Mouse (Mus musculus) forebrain, embryonic 13.5 days (tissue): ENCODE measurements around the gene Kbtbd13. TPM values are rescaled to one million over a fixed set of nuclear protein-coding genes. Genes with fewer than 3 reads are reported as not detected.

Source experiments
- ATAC-seq: fragments of 200-750 bp; cut with Nextera tagmentation; 2 replicates; pipeline ENCODE4 v1.8.0; 2017
- H3K27ac ChIP-seq: fragments of 300-500 bp; sonication (generic); 2 replicates; pipeline ENCODE4 v1.5.1; 2015; ENCODE audit warnings: inconsistent platforms, mild to moderate bottlenecking, moderate library complexity
- H3K27me3 ChIP-seq: fragments of 300-500 bp; sonication (generic); 2 replicates; pipeline ENCODE4 v1.6.1; 2015; ENCODE audit warnings: mild to moderate bottlenecking, inconsistent platforms
- H3K36me3 ChIP-seq: fragments of 300-500 bp; sonication (generic); 2 replicates; pipeline ENCODE4 v1.6.1; 2015; ENCODE audit warnings: mild to moderate bottlenecking, inconsistent platforms; ENCODE audit not compliant: poor library complexity, severe bottlenecking
- H3K4me1 ChIP-seq: fragments of 300-500 bp; sonication (generic); 2 replicates; pipeline ENCODE4 v1.6.1; 2015; ENCODE audit warnings: inconsistent platforms
- H3K4me2 ChIP-seq: fragments of 300-500 bp; sonication (generic); 2 replicates; pipeline ENCODE4 v1.6.1; 2015; ENCODE audit warnings: inconsistent platforms, mild to moderate bottlenecking, moderate library complexity
- H3K4me3 ChIP-seq: fragments of 300-500 bp; sonication (generic); 2 replicates; pipeline ENCODE4 v1.5.1; 2015; ENCODE audit warnings: mild to moderate bottlenecking, inconsistent platforms
- H3K9ac ChIP-seq: fragments of 300-500 bp; sonication (generic); 2 replicates; pipeline ENCODE4 v1.6.1; 2015; ENCODE audit warnings: mild to moderate bottlenecking, inconsistent platforms
- H3K9me3 ChIP-seq: fragments of 300-500 bp; sonication (generic); replicated peaks from 2 replicates; pipeline ENCODE4 v1.6.1; 2016; ENCODE audit warnings: inconsistent platforms
- WGBS: fragments of 180-500 bp; shearing (Covaris S2); methylation state at CpG from one replicate; pipeline ENCODE4 v1.1.7; 2015; 5-methylcytosine and 5-hydroxymethylcytosine counted together
- polyA plus RNA-seq: library from polyadenylated mRNA; unstranded; fragments of >200 nt; fragmentation: Nextera tagmentation; extraction: Ambion mirVana; gene quantifications from 2 replicates; pipeline ENCODE4 v1.2.1, GENCODE M21; 2015

Kbtbd13 gene
- polyA plus RNA-seq, 1 experiment from 2014 or later: 0.70 TPM

GRCm38 (mm10) chr9:65392638-65393364 is 1.3 kb upstream of the Kbtbd13 start:
- Histone ChIP-seq H3K27me3 (peaks cover 55% of the 10 kb centered on the region), H3K9ac (no peak overlapping the region), H3K36me3 (no peaks in the 10 kb centered on the region), H3K4me2 (no peak overlapping the region), H3K4me3 (no peak overlapping the region), H3K9me3 (no peaks in the 10 kb centered on the region), H3K27ac (no peak overlapping the region), H3K4me1 (peaks cover 7% of the 10 kb centered on the region)
- WGBS: 30% methylated on average over 6 of the region's 6 CpGs
- ATAC-seq: no peak

GRCm38 (mm10) chr9:65390752-65391612 is 470 bp downstream of the Kbtbd13 start:
- peaks cover 15% of the 10 kb centered on the region for H3K4me1 ChIP-seq
- H3K9me3 ChIP-seq: no peaks in the 10 kb centered on the region
- 18% methylated on average over 92 of the region's 96 CpGs for WGBS
- H3K27me3 ChIP-seq: peaks cover 51% of the 10 kb centered on the region
- peak overlapping the region; percentile 41 for H3K4me3 ChIP-seq
- no peak overlapping the region for H3K27ac ChIP-seq
- H3K9ac ChIP-seq: peak overlapping the region; percentile 40; the same call in 1 of the 2 replicates
- H3K36me3 ChIP-seq: no peaks in the 10 kb centered on the region
- ATAC-seq: peak; percentile 58
- H3K4me2 ChIP-seq: peak overlapping the region; percentile 61

- WGBS: 37% methylated on average over 8 of the region's 8 CpGs
- no peaks in the 10 kb centered on the region for H3K9me3 ChIP-seq
- H3K9ac ChIP-seq: no peak overlapping the region
- H3K27ac ChIP-seq: no peak overlapping the region
- H3K4me3 ChIP-seq: no peak overlapping the region
- H3K27me3 ChIP-seq: peaks cover 30% of the 10 kb centered on the region
- H3K36me3 ChIP-seq: no peaks in the 10 kb centered on the region
- no peak overlapping the region for H3K4me2 ChIP-seq
- H3K4me1 ChIP-seq: peaks cover 15% of the 10 kb centered on the region
- ATAC-seq: no peak
Measured at GRCm38 (mm10) chr9:65386373-65387140, 4.9 kb downstream of the Kbtbd13 start.

GRCm38 (mm10) chr9:65384276-65384675 is 7.2 kb downstream of the Kbtbd13 start:
- H3K27me3 ChIP-seq: peaks cover 7% of the 10 kb centered on the region
- WGBS: 57% methylated on average over 3 of the region's 3 CpGs
- H3K4me1 ChIP-seq: 0 out of 2 replicates have a peak, but pooled peaks cover 9% of the 10 kb centered on the region
- no peak overlapping the region for H3K27ac ChIP-seq
- H3K4me2 ChIP-seq: no peak overlapping the region
- no peaks in the 10 kb centered on the region for H3K36me3 ChIP-seq
- ATAC-seq: no peak
- no peak overlapping the region for H3K9ac ChIP-seq
- H3K4me3 ChIP-seq: no peak overlapping the region
- H3K9me3 ChIP-seq: no peaks in the 10 kb centered on the region

- Histone ChIP-seq H3K9ac (no peak overlapping the region), H3K27me3 (no peaks in the 10 kb centered on the region), H3K36me3 (peaks cover 2% of the 10 kb centered on the region; the same call in 1 of the 2 replicates), H3K4me2 (no peak overlapping the region), H3K9me3 (no peaks in the 10 kb centered on the region), H3K4me3 (no peak overlapping the region), H3K27ac (no peak overlapping the region), H3K4me1 (0 out of 2 replicates have a peak, but pooled peaks cover 9% of the 10 kb centered on the region)
- 56% methylated on average over 3 of the region's 3 CpGs for WGBS
- no peak for ATAC-seq
Measured at GRCm38 (mm10) chr9:65382751-65383097, 8.7 kb downstream of the Kbtbd13 start.

- H3K4me1 ChIP-seq: 0 out of 2 replicates have a peak, but pooled peaks cover 9% of the 10 kb centered on the region
- WGBS: 79% methylated on average over 6 of the region's 6 CpGs
- H3K4me2 ChIP-seq: no peak overlapping the region
- H3K9ac ChIP-seq: no peak overlapping the region
- no peaks in the 10 kb centered on the region for H3K27me3 ChIP-seq
- no peak for ATAC-seq
- no peak overlapping the region for H3K27ac ChIP-seq
- H3K4me3 ChIP-seq: no peak overlapping the region
- H3K9me3 ChIP-seq: no peaks in the 10 kb centered on the region
- H3K36me3 ChIP-seq: peaks cover 8% of the 10 kb centered on the region; the same call in 1 of the 2 replicates
Measured at GRCm38 (mm10) chr9:65382031-65382750, 9.3 kb downstream of the Kbtbd13 start.

- H3K9me3 ChIP-seq: no peaks in the 10 kb centered on the region
- no peaks in the 10 kb centered on the region for H3K27me3 ChIP-seq
- H3K4me2 ChIP-seq: no peak overlapping the region
- 76% methylated on average over 4 of the region's 4 CpGs for WGBS
- ATAC-seq: no peak
- no peak overlapping the region for H3K27ac ChIP-seq
- H3K36me3 ChIP-seq: peaks cover 12% of the 10 kb centered on the region; the same call in 1 of the 2 replicates
- H3K9ac ChIP-seq: no peak overlapping the region
- no peak overlapping the region for H3K4me3 ChIP-seq
- no peaks in the 10 kb centered on the region for H3K4me1 ChIP-seq
Measured at GRCm38 (mm10) chr9:65381017-65381590, 10.3 kb downstream of the Kbtbd13 start.

- no peak overlapping the region for H3K4me3 ChIP-seq
- H3K4me2 ChIP-seq: no peak overlapping the region
- no peak overlapping the region for H3K9ac ChIP-seq
- peaks cover 23% of the 10 kb centered on the region for H3K36me3 ChIP-seq
- no peaks in the 10 kb centered on the region for H3K4me1 ChIP-seq
- no peaks in the 10 kb centered on the region for H3K27me3 ChIP-seq
- ATAC-seq: no peak
- H3K27ac ChIP-seq: no peak overlapping the region
- no peaks in the 10 kb centered on the region for H3K9me3 ChIP-seq
- 87% methylated on average over 9 of the region's 9 CpGs for WGBS
Measured at GRCm38 (mm10) chr9:65375163-65375934, 16.1 kb downstream of the Kbtbd13 start.

DNA sequence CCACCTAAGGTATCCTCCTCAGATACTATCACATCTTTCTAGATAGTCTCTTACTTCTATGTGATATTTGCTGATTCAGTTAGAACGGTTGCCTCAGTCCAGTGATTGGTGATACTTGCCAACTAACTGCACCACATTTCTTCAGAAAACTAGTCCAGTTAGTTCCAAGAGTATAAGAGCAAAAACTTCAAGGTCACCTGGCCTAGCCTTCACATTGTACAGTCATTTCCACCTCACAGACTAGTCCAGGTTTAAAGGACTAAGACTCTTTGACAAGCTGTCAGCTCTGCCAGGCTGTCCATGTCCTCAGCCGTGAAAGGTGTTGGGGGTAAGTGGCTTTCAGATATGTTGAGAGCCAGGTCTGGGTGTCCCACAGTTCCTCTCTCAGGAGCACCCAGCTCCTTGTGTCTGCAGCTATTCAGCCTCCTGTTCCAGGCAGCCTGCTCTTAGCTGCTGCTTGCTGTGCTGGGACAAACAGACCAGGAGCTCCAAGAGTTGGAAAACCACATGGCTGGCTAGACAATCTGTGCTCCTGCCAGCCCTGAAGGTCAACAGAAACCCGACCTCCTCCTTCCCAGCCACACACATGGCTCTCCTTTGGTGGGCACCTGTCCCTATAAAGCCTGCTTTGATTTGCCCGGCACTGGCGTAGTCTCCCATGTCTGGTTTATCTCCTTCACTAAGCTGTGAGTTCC is 16.8 kb downstream of the Kbtbd13 start:
- Histone ChIP-seq H3K27ac (no peak overlapping the region), H3K9me3 (no peaks in the 10 kb centered on the region), H3K4me1 (no peaks in the 10 kb centered on the region), H3K27me3 (no peaks in the 10 kb centered on the region), H3K36me3 (peaks cover 23% of the 10 kb centered on the region), H3K9ac (no peak overlapping the region), H3K4me3 (no peak overlapping the region), H3K4me2 (no peak overlapping the region)
- WGBS: 88% methylated on average over 5 of the region's 5 CpGs
- ATAC-seq: no peak

- H3K4me3 ChIP-seq: no peak overlapping the region
- 72% methylated on average over 4 of the region's 4 CpGs for whole genome bisulfite sequencing
- H3K27me3 ChIP-seq: no peaks in the 10 kb centered on the region
- no peak for ATAC-seq
- no peak overlapping the region for H3K9ac ChIP-seq
- no peaks in the 10 kb centered on the region for H3K9me3 ChIP-seq
- peaks cover 23% of the 10 kb centered on the region for H3K36me3 ChIP-seq
- H3K4me2 ChIP-seq: no peak overlapping the region
- H3K4me1 ChIP-seq: no peaks in the 10 kb centered on the region
- H3K27ac ChIP-seq: no peak overlapping the region
Measured at GRCm38 (mm10) chr9:65372449-65372848, 19.0 kb downstream of the Kbtbd13 start.
